Mouse (Mus musculus): ENCODE data around the gene Spred2. TPM values are rescaled to one million over a fixed set of nuclear protein-coding genes. Genes with fewer than 3 reads are reported as not detected.

The Spred2 gene
- total RNA-seq, 2 experiments from 2014 or later: 4.1 to 6.4 TPM

DNA sequence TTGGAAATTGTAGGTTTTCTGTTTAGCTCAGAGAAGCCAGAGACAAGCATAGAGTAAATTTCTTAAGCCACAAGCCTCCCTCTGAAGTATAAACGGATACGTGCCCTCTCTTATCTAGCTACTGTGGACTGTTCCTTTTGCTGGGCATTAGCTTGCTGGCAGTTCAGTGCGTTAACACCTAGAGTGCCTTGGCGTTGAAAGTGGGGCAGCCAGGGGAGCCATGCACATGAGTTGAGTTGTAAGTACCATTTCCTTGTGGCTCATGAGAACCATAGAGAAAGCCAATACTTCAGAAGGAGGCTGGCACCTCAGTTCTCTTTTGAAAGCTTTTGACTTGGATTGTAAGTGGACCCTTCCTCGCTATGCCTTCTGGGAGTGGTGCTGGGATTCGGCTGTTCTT, 58.6 kb downstream of the Spred2 start:
- no peak for DNase-seq (ENCODE audit: low spot score)

- DNase-seq (ENCODE audit: low spot score): no peak
Measured at GRCm38 (mm10) chr11:19983298-19983697, 59.1 kb downstream of the Spred2 start.

DNA sequence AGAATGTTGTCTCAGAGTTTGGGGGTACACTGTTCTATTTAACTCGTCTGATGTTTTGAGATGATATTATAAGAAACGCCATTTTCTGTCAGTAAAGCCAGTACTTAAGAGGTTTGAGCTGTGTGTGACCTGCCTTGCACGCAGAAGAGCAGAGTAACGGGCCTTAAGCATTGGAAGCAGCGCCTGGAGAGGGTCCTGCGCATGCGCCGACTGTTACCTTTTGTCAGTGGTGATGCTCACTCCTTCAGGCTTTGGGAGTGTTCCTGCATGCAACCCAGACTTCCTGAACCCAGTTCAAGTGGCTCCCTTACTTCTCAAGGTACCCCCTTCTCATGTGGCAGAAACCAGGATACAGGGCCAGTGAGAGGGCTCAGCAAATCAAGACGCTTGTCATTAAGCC, 59.9 kb downstream of the Spred2 start:
- DNase-seq (ENCODE audit: low spot score): no peak

- no peak for DNase-seq (ENCODE audit: low spot score)
Measured at GRCm38 (mm10) chr11:19985283-19985854, 61.2 kb downstream of the Spred2 start.

- DNase-seq (ENCODE audit: low spot score): no peak
Measured at GRCm38 (mm10) chr11:19986443-19986861, 62.3 kb downstream of the Spred2 start.

GRCm38 (mm10) chr11:19986871-19987755, 62.9 kb downstream of the Spred2 start:
- DNase-seq (ENCODE audit: low spot score): peak; percentile 56

DNA sequence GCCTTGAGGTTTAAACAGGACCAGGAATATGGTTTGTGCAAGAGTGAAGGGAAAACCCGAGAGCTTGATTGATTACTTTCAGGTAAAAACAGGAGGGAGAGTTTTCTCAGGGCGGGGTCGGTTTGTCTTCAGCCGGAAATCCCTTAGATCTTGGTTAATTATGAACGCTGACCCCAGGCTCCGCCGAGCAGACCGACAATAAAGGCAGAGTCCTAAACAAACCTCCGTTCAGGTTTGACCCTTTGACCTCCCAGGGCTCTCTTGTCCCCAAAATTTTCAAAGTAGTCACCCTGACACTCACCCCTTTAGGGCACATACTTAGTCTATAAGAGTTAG, 63.5 kb downstream of the Spred2 start:
- no peak for DNase-seq (ENCODE audit: low spot score)

DNA sequence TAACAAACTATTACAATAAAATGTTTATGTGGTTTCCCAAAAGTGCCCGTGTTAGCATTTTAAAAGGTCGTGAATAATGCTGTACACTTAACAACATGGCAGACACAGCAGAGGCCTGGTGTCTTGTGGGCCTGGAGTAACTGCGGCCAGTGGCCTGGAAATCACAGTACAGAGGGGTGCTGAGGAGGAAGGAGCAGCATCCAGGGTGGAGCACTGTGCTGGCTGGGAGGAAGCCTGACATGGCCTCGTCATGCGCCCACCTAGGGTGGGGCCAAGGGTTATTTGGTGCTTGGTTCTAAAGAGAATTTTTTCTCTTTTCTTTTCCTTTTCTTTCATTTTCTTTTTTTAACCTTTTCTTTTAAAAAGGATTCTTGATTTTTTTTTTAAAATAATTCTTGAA, 64.0 kb downstream of the Spred2 start:
- DNase-seq (ENCODE audit: low spot score): no peak

GRCm38 (mm10) chr11:19988631-19989030, 64.5 kb downstream of the Spred2 start:
- no peak for DNase-seq (ENCODE audit: low spot score)

- DNase-seq (ENCODE audit: low spot score): no peak
Measured at GRCm38 (mm10) chr11:19989141-19989910, 65.2 kb downstream of the Spred2 start.

DNA sequence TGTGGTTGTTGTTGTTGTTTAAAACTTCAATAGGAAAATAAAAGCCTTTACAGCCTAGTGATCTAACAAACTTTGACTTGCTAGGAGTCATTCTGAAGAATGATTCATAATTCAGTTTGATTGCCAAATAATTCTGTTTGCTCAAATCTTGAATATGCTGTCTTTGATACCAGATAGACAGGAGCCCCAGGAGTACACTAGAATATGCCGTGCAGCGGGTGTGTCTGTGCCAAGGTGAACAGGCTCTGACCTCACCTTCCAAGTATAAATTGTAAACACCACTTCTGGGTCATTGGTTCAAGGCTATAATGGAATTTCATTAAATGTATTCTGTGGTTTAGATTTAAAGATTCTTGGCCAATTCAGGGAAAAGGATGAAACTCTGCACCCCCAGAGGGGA, 66.6 kb downstream of the Spred2 start:
- DNase-seq (ENCODE audit: low spot score): no peak

- no peak for DNase-seq (ENCODE audit: low spot score)
Measured at GRCm38 (mm10) chr11:19991303-19991976, 67.3 kb downstream of the Spred2 start.

GRCm38 (mm10) chr11:19992341-19993281, 68.4 kb downstream of the Spred2 start:
- DNase-seq (ENCODE audit: low spot score): no peak

GRCm38 (mm10) chr11:19993753-19994152, 69.6 kb downstream of the Spred2 start:
- no peak for DNase-seq (ENCODE audit: low spot score)

- DNase-seq (ENCODE audit: low spot score): no peak
Measured at GRCm38 (mm10) chr11:19994262-19994790, 70.2 kb downstream of the Spred2 start.

DNA sequence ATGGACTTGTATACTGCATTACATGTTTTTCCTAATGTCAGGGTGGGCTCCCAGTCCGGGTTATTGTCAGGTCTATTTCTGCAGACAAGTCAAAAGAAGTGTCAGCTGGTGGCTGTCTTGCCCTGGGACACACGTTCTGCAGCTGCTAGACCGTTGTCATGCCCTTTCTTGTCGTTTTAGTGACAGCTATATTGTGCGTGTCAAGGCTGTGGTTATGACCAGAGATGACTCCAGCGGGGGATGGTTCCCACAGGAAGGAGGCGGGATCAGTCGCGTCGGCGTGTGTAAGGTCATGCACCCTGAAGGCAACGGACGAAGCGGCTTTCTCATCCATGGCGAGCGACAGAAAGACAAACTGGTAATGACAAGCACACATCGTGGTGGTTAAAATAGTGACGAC, 73.8 kb downstream of the Spred2 start:
- DNase-seq (ENCODE audit: low spot score): no peak

- DNase-seq (ENCODE audit: low spot score): no peak
Measured at GRCm38 (mm10) chr11:20002883-20003282, 78.7 kb downstream of the Spred2 start.

DNA sequence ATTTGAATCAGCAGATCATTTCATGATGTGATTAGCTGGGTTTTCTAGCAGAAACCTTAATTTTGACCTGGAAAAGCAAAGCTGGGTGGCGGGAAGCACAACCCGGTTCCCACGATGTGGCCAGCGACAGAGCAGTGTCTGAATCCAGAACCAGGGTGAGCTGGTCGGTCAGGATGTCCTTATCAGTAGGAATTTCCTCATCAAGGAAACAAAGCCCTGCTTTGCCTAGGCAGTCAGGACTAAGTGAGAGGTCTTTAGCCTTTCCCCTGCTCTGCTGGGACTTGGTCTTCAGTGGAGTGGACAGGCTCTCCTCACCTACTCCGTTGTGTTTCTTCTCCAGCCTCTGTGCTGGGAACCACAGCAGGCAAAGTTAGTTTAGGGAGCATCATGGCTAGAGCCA, 83.5 kb downstream of the Spred2 start:
- no peak for DNase-seq (ENCODE audit: low spot score)

DNA sequence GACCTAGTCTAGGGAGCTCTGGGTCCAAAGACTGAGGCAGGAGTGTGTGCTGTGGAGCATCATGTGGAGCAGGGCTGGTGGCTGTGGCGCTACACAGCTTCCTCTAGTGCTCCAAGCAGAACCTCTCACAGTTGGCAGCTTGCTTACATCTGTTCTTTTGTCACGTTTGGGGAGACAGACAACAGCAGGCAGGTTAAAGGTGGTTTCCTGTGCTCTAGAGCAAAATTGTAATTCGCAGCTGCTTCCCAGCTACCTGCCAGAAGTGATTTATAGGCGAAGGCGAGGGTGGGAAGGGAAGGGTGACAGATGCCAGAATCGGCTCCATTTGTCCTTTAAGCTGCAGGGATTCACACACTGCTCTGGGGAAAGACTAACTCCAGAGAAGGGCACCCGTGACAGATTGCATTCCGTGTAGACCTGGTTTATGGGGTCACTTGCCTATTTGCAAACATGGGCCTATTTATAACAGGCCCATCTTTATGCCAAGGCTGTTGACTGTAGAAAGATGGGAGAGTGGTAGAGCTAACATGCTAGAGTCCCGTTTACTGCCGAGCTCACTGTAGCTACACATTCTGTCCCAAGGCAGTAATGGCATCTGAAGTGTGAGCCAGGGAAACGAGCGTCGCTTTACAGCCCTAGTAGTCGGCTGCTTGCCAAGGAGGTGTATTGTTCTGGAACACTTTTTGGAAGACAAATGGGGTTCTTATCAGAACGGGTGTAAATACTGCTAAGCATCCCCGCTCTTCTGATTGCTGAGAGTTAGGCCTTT, 87.2 kb downstream of the Spred2 start:
- DNase-seq (ENCODE audit: low spot score): no peak

- no peak for DNase-seq (ENCODE audit: low spot score)
Measured at GRCm38 (mm10) chr11:20013366-20013765, 89.2 kb downstream of the Spred2 start.

Data from gastrocnemius, adult 18-20 months (tissue).